Mouse (Mus musculus): ENCODE measurements around the gene Exoc3l4.

DNA sequence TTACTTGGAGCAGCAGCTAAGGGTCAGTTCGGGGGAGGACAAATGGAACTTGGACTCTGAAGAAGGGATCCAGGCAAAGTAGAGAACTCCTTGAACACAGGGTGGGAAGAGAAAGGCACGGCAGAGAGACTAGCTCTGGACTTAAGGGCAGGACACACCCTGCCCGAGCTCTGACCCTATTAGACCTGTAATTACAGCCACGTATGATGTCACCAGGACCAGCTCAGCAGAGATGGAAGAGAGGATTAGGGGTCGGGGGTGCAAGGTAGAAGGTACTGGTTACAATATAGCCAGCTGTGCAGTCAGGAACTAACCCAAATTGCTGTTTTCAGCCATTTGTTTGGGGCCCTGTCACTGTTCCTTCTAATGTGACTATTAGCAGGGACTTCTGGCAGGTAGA, 6.0 kb downstream of the Exoc3l4 start:
- TF ChIP-seq POLR2A (IDR thresholded peaks at IDR 0.05; ENCODE audit: borderline replicate concordance, insufficient read depth, low read length) (no peak), CTCF (IDR thresholded peaks at IDR 0.05; ENCODE audit: borderline replicate concordance, insufficient read depth, low read depth, low read length) (no peak)

Data from cerebellum, adult 2 months (tissue).